8 mouse cellular contexts compared by ENCODE assay signal in genomic region chr8:107150404-107151157, GRCm38 (mm10). TPM values are rescaled to one million over a fixed set of nuclear protein-coding genes. Genes with fewer than 3 reads are reported as not detected.
DNase-seq lines count a peak whose midpoint lies in the region; ATAC-seq and TF ChIP-seq lines count a peak whose summit lies in the region.

Gene Cyb5b (plus strand): TSS chr8:107150640.

- H3K4me1 ChIP-seq in heart, embryonic 11.5 days (ENCODE audit: control insufficient read depth, insufficient read depth, low read length): peaks cover 6% of the 10 kb centered on the region
- H3K4me1 ChIP-seq in kidney, embryonic 16.5 days (ENCODE audit: insufficient read depth, low read length): peaks cover 20% of the 10 kb centered on the region
- peaks cover 25% of the 10 kb centered on the region for H3K4me1 ChIP-seq in liver, adult 2 months (ENCODE audit: control insufficient read depth, insufficient read depth, low read length)

- WGBS in heart, embryonic 11.5 days (ENCODE audit: insufficient replicate concordance): under 1% methylated on average over 65 of the region's 65 CpGs
- WGBS in kidney, embryonic 16.5 days: under 1% methylated on average over 62 of the region's 65 CpGs
- WGBS in liver, adult 2 months: 1% methylated on average over 65 of the region's 65 CpGs

- TF ChIP-seq CTCF in liver, adult 2 months (IDR thresholded peaks at IDR 0.05; ENCODE audit: low read depth, low read length): no peak

- TF ChIP-seq POLR2A in liver, adult 2 months (IDR thresholded peaks at IDR 0.05; ENCODE audit: extremely low read depth, insufficient read depth, low read length): peak; percentile 85; the same call in 1 of the 2 replicates
- peak; percentile 76 for TF ChIP-seq POLR2A in myocyte (IDR thresholded peaks at IDR 0.05; ENCODE audit: insufficient read length, low read depth)

- H3K4me2 ChIP-seq in heart, embryonic 11.5 days: peak within 1 kb of the TSS; percentile 83
- H3K4me2 ChIP-seq in kidney, embryonic 16.5 days (replicated peaks; ENCODE audit: low read depth, low read length): peak within 1 kb of the TSS; percentile 59
- H3K4me2 ChIP-seq in myocyte (ENCODE audit: low read depth): peak within 1 kb of the TSS; percentile 97

- H3K27me3 ChIP-seq in heart, embryonic 11.5 days (ENCODE audit: control insufficient read depth, insufficient read depth, low read length): no peaks in the 10 kb centered on the region
- no peaks in the 10 kb centered on the region for H3K27me3 ChIP-seq in kidney, embryonic 16.5 days (ENCODE audit: insufficient read depth, low read length)
- no peaks in the 10 kb centered on the region for H3K27me3 ChIP-seq in liver, adult 2 months (ENCODE audit: control insufficient read depth, insufficient read depth, low read length)
- H3K27me3 ChIP-seq in myocyte (ENCODE audit: control insufficient read depth, insufficient read depth, insufficient read length): no peaks in the 10 kb centered on the region
- H3K27me3 ChIP-seq in splenic B cell, adult 2 months (ENCODE audit: control insufficient read depth, insufficient read depth, low read length, poor library complexity, severe bottlenecking): no peaks in the 10 kb centered on the region

- peak; percentile 90 to 92 for DNase-seq in B cell, adult 2 months
- DNase-seq in brain, adult 2 months (ENCODE audit: low read depth, low spot score): peak; percentile 99
- DNase-seq in liver, adult 2 months (ENCODE audit: extremely low read depth, low read depth, low spot score): peak; percentile 93
- peak; percentile 93 for DNase-seq in splenic B cell, adult 2 months (ENCODE audit: low read depth, low spot score)

- H3ac ChIP-seq in myocyte (ENCODE audit: control insufficient read depth, insufficient read length): peak within 1 kb of the TSS; percentile 80

- H3K4me3 ChIP-seq in heart, embryonic 11.5 days (ENCODE audit: low read depth, low read length): peak within 1 kb of the TSS; percentile 92
- H3K4me3 ChIP-seq in kidney, embryonic 16.5 days (ENCODE audit: low read length): peak within 1 kb of the TSS; percentile 89
- peak within 1 kb of the TSS; percentile 92 for H3K4me3 ChIP-seq in liver, adult 2 months (ENCODE audit: insufficient read depth, low read depth, low read length)
- H3K4me3 ChIP-seq in myocyte: peak within 1 kb of the TSS; percentile 94

- peak within 1 kb of the TSS; percentile 95 for H3K9ac ChIP-seq in heart, embryonic 11.5 days (ENCODE audit: low read depth, low read length)
- H3K9ac ChIP-seq in kidney, embryonic 16.5 days (replicated peaks; ENCODE audit: low read length): peak within 1 kb of the TSS; percentile 88
- peak within 1 kb of the TSS; percentile 95 for H3K9ac ChIP-seq in liver, adult 2 months (ENCODE audit: low read depth, low read length)

- no peaks in the 10 kb centered on the region for H3K9me3 ChIP-seq in heart, embryonic 11.5 days (replicated peaks; ENCODE audit: control insufficient read depth, low read length)
- H3K9me3 ChIP-seq in kidney, embryonic 16.5 days (ENCODE audit: low read length): no peaks in the 10 kb centered on the region

- peaks cover 17% of the 10 kb centered on the region; the same call in 1 of the 2 replicates for H3K79me2 ChIP-seq in liver, adult 2 months (ENCODE audit: control insufficient read depth, insufficient read depth, low read length)
- H3K79me2 ChIP-seq in myocyte (ENCODE audit: control insufficient read depth, insufficient read depth): peaks cover 50% of the 10 kb centered on the region

- H3K27ac ChIP-seq in heart, embryonic 11.5 days (ENCODE audit: low read depth, low read length): peak within 1 kb of the TSS; percentile 76
- H3K27ac ChIP-seq in kidney, embryonic 16.5 days (ENCODE audit: low read length): peak within 1 kb of the TSS; percentile 85
- peak within 1 kb of the TSS; percentile 92 for H3K27ac ChIP-seq in liver, adult 2 months (replicated peaks; ENCODE audit: insufficient read depth, low read depth, low read length)

- H3K36me3 ChIP-seq in heart, embryonic 11.5 days (ENCODE audit: control insufficient read depth, insufficient read depth, low read length): peaks cover 15% of the 10 kb centered on the region
- H3K36me3 ChIP-seq in kidney, embryonic 16.5 days (ENCODE audit: insufficient read depth, low read length): peaks cover 16% of the 10 kb centered on the region
- H3K36me3 ChIP-seq in liver, adult 2 months (ENCODE audit: control insufficient read depth, insufficient read depth, low read length): peaks cover 12% of the 10 kb centered on the region
- H3K36me3 ChIP-seq in myocyte (ENCODE audit: control insufficient read depth, insufficient read depth): peaks cover 22% of the 10 kb centered on the region
- H3K36me3 ChIP-seq in splenic B cell, adult 2 months (ENCODE audit: control insufficient read depth, insufficient read depth, low read length, poor library complexity, severe bottlenecking): peaks cover 9% of the 10 kb centered on the region; the same call in 1 of the 2 replicates

- peak; percentile 97 for ATAC-seq in erythroblast, adult 5-6 weeks (replicated peaks; ENCODE audit: low FRiP score, poor library complexity, severe bottlenecking)
- peak; percentile 96 for ATAC-seq in heart, embryonic 11.5 days (replicated peaks; ENCODE audit: insufficient number of reproducible peaks, low FRiP score, low TSS enrichment)
- peak; percentile 93 for ATAC-seq in kidney, embryonic 16.5 days (ENCODE audit: low FRiP score, low TSS enrichment)

TF ChIP-seq in myocyte, 11 proteins besides CTCF, POLR2A, EP300 and RAD21:
- TF ChIP-seq SRF (IDR thresholded peaks at IDR 0.05; ENCODE audit: control insufficient read depth, insufficient read length, low read depth) (no peak), MYOD1 (IDR thresholded peaks at IDR 0.05; ENCODE audit: control insufficient read depth in 1 of 3, insufficient read length in 2 of 3, low read depth in 2 of 3) (peak; percentile 18 to 93 (median 93)), USF1 (IDR thresholded peaks at IDR 0.05; ENCODE audit: low read depth) (no peak), TCF3 (IDR thresholded peaks at IDR 0.05; ENCODE audit: insufficient read length, low read depth) (no peak), TCF12 (IDR thresholded peaks at IDR 0.05; ENCODE audit: insufficient read depth, poor library complexity, severe bottlenecking) (peak; percentile 44), CEBPB (IDR thresholded peaks at IDR 0.05; ENCODE audit: insufficient read depth, poor library complexity, severe bottlenecking) (no peak), REST (IDR thresholded peaks at IDR 0.05; ENCODE audit: insufficient read depth, insufficient read length) (no peak), MYOG (IDR thresholded peaks at IDR 0.05; ENCODE audit: control insufficient read depth in 1 of 3, insufficient read depth in 1 of 3, insufficient read length in 2 of 3, low read depth in 2 of 3) (peak; percentile 47 to 91 (median 74)), MAX (IDR thresholded peaks at IDR 0.05; ENCODE audit: low read depth) (peak; percentile 15), E2F4 (IDR thresholded peaks at IDR 0.05; ENCODE audit: insufficient read depth) (no peak), POLR2AphosphoS2 (IDR thresholded peaks at IDR 0.05; ENCODE audit: insufficient read length, low read depth) (peak; percentile 48)

RNA-seq across cellular contexts. Expression of gene Cyb5b, which starts in this region (rescaled TPM):
- total RNA-seq in erythroblast, adult 5-6 weeks (2015; ENCODE audit: low replicate concordance): 10.2 and 21.3 TPM in 2 replicates
- 8.1 and 12.8 TPM in 2 replicates for total RNA-seq in erythroblast, adult 5-6 weeks (2017; ENCODE audit: low replicate concordance)
- 87.0 and 93.6 TPM in 2 replicates for polyA plus RNA-seq in heart, embryonic 11.5 days (2014; fragmentation: Nextera tagmentation; extraction: Ambion mirVana)
- 138 and 144 TPM in 2 replicates for polyA plus RNA-seq in kidney, embryonic 16.5 days (2015; fragmentation: Nextera tagmentation; extraction: Ambion mirVana)
- 253 and 256 TPM in 2 replicates for total RNA-seq in liver, adult 2 months (2014; rRNA removed)
- 223 and 265 TPM in 2 replicates for polyA plus RNA-seq in liver, adult 2 months (2012; rRNA removed)
- polyA plus RNA-seq in myocyte (2012; fragmentation: generic; extraction: Trizol): 48.3 TPM

Comparison
In these comparisons a context has a peak if more than half of its experiments do, and no peak if none do; other contexts are left out.
1. Peak in every context shown above with its lines: DNase-seq, ATAC-seq, H3K4me3 ChIP-seq and H3K27ac ChIP-seq.
2. RNA of gene Cyb5b (total RNA-seq): 253 to 256 TPM in liver, adult 2 months; 8.1 to 21.3 TPM in erythroblast, adult 5-6 weeks; every median in the first group is over 10 times any median in the second.